Mouse (Mus musculus) CH12.LX (cell line): ENCODE measurements at regions not wholly inside any gene's neighbourhood (a gene's known extent, or its start where the extent isn't known, plus 50 kb on each side); places are given as distances from the start of the nearest gene placed in this dataset.

ENCODE experiments used
- DNase-seq: peaks from one replicate; pipeline ENCODE4 v3.0.0-alpha.2; 2013; ENCODE audit errors: extremely low read depth
- H3K27ac ChIP-seq: 2 replicates; pipeline ENCODE4 v1.5.1; 2012; ENCODE audit warnings: low read depth, mild to moderate bottlenecking, control low read depth, moderate library complexity; ENCODE audit not compliant: insufficient read depth
- H3K27me3 ChIP-seq: replicated peaks from 2 replicates; pipeline ENCODE3; 2012; ENCODE audit warnings: inconsistent platforms
- H3K36me3 ChIP-seq, 2 experiments: replicated peaks in 1 of 2; 2 replicates each; pipeline versions ENCODE3 to v1.6.1; 2012; ENCODE audit warnings: inconsistent platforms in 1 of 2, low read length in 1 of 2, mild to moderate bottlenecking in 1 of 2, mixed read lengths in 1 of 2, moderate library complexity in 1 of 2; ENCODE audit not compliant: control insufficient read depth in 1 of 2, insufficient read depth in 1 of 2
- H3K4me1 ChIP-seq, 2 experiments: 2 replicates each; pipeline ENCODE4 v1.6.1; 2012; ENCODE audit warnings: inconsistent platforms in 1 of 2, moderate library complexity in 1 of 2; ENCODE audit not compliant: insufficient read depth in 2 of 2, control insufficient read depth in 1 of 2
- H3K4me2 ChIP-seq: 2 replicates; pipeline ENCODE4 v1.6.1; 2012; ENCODE audit warnings: low read depth, mild to moderate bottlenecking, control low read depth; ENCODE audit not compliant: poor library complexity, insufficient read depth, severe bottlenecking
- H3K4me3 ChIP-seq, 3 experiments: fragments of 150-350 bp in 1 of 3; sonication (generic) in 1 of 3; replicated peaks in 1 of 3; 2 replicates each; pipeline versions ENCODE3 to v1.5.1; 2011 to 2012; ENCODE audit warnings: low read depth in 2 of 3, low read length in 2 of 3, mild to moderate bottlenecking in 2 of 3, moderate library complexity in 2 of 3, control low read depth in 1 of 3, improper control_type of control experiment in 1 of 3, inconsistent platforms in 1 of 3, mixed read lengths in 1 of 3; ENCODE audit not compliant: poor library complexity in 1 of 3
- H3K79me2 ChIP-seq: replicated peaks from 2 replicates; pipeline ENCODE4 v1.6.1; 2012; ENCODE audit warnings: mild to moderate bottlenecking, moderate library complexity; ENCODE audit not compliant: control insufficient read depth, poor library complexity, insufficient read depth, severe bottlenecking; ENCODE audit errors: extremely low read depth
- H3K9ac ChIP-seq: 2 replicates; pipeline ENCODE4 v1.6.1; 2012; ENCODE audit warnings: low read depth, mild to moderate bottlenecking, control low read depth, moderate library complexity; ENCODE audit not compliant: insufficient read depth
- H3K9me3 ChIP-seq: replicated peaks from 2 replicates; pipeline ENCODE3; 2012; ENCODE audit warnings: low read length, inconsistent platforms, mixed read lengths
- BHLHE40 ChIP-seq: IDR thresholded peaks from 2 replicates; pipeline ENCODE4 v1.6.1; 2011; ENCODE audit warnings: mild to moderate bottlenecking, low read depth, low read length, improper control_type of control experiment
- CHD1 ChIP-seq: IDR thresholded peaks from 2 replicates; pipeline ENCODE4 v1.6.1; 2012; ENCODE audit warnings: low read depth, low read length, improper control_type of control experiment, inconsistent platforms
- EP300 ChIP-seq: IDR thresholded peaks from 2 replicates; pipeline ENCODE4 v1.6.1; 2011; ENCODE audit warnings: low read length, improper control_type of control experiment
- GABPA ChIP-seq: IDR thresholded peaks from 2 replicates; pipeline ENCODE4 v1.6.1; 2012; ENCODE audit warnings: low read depth, low read length, improper control_type of control experiment, inconsistent platforms; ENCODE audit not compliant: insufficient replicate concordance
- IRF4 ChIP-seq: IDR thresholded peaks from 2 replicates; pipeline ENCODE4 v1.6.1; 2014; ENCODE audit warnings: low read depth, mild to moderate bottlenecking, inconsistent platforms, low read length, improper control_type of control experiment
- JUN ChIP-seq: IDR thresholded peaks from 2 replicates; pipeline ENCODE4 v1.6.1; 2011; ENCODE audit warnings: low read depth, mild to moderate bottlenecking, low read length, improper control_type of control experiment, moderate library complexity; ENCODE audit not compliant: insufficient read depth
- JUND ChIP-seq: conservative IDR thresholded peaks from 2 replicates; pipeline ENCODE4 v1.6.1; 2011; ENCODE audit warnings: low read depth, low read length, improper control_type of control experiment
- MAFK ChIP-seq: IDR thresholded peaks from 2 replicates; pipeline ENCODE4 v1.6.1; 2011; ENCODE audit warnings: low read length, improper control_type of control experiment; ENCODE audit not compliant: insufficient replicate concordance
- MAZ ChIP-seq: IDR thresholded peaks from 2 replicates; pipeline ENCODE4 v1.6.1; 2012; ENCODE audit warnings: low read depth, mild to moderate bottlenecking, inconsistent platforms, low read length, improper control_type of control experiment, moderate library complexity
- MYC ChIP-seq: IDR thresholded peaks from 2 replicates; pipeline ENCODE4 v1.6.1; 2011; ENCODE audit warnings: low read depth, mild to moderate bottlenecking, improper control_type of control experiment, low read length
- NELFE ChIP-seq: IDR thresholded peaks from 2 replicates; pipeline ENCODE4 v1.6.1; 2011; ENCODE audit warnings: low read depth, low read length, improper control_type of control experiment
- POLR2A ChIP-seq: IDR thresholded peaks from 2 replicates; pipeline ENCODE4 v1.6.1; 2011; ENCODE audit warnings: low read depth, mild to moderate bottlenecking, improper control_type of control experiment, low read length
- SMC3 ChIP-seq: IDR thresholded peaks from 2 replicates; pipeline ENCODE4 v1.6.1; 2011; ENCODE audit warnings: low read depth, low read length, improper control_type of control experiment
- USF2 ChIP-seq: conservative IDR thresholded peaks from 2 replicates; pipeline ENCODE4 v1.6.1; 2011; ENCODE audit warnings: low read depth, low read length, improper control_type of control experiment
- ZC3H11A ChIP-seq: IDR thresholded peaks from 2 replicates; pipeline ENCODE4 v1.6.1; 2012; ENCODE audit warnings: low read depth, mild to moderate bottlenecking, inconsistent platforms, low read length, improper control_type of control experiment
- ZKSCAN1 ChIP-seq: IDR thresholded peaks from 2 replicates; pipeline ENCODE4 v1.6.1; 2012; ENCODE audit warnings: low read depth, inconsistent platforms, low read length, improper control_type of control experiment, borderline replicate concordance
- ZNF384 ChIP-seq: IDR thresholded peaks from 2 replicates; pipeline ENCODE4 v1.6.1; 2012; ENCODE audit warnings: low read depth, low read length, improper control_type of control experiment, inconsistent platforms
- dilution Hi-C: fragments of 300-500 bp; cut with MboI; formaldehyde crosslinking; loops from 2 replicates; pipeline ENCODE4 v1.14.3; 2020; ENCODE audit warnings: low sequenced_read_pairs; ENCODE audit not compliant: extremely low pct_unique_long_range_greater_than_20kb, extremely low pct_ligation_motif_present
- in situ Hi-C: fragments of 300-500 bp; cut with MboI; formaldehyde crosslinking; loops from 3 replicates; pipeline ENCODE4 v1.14.3; 2019; ENCODE audit warnings: low sequenced_read_pairs, low pct_ligation_motif_present, low pct_unique_long_range_greater_than_20kb, mixed read lengths

GRCm38 (mm10) chr6:31292081-31292480, 106.5 kb upstream of the Mkln1 start:
- in situ Hi-C loops = no loop called here
- DNase-seq = no peak

DNA sequence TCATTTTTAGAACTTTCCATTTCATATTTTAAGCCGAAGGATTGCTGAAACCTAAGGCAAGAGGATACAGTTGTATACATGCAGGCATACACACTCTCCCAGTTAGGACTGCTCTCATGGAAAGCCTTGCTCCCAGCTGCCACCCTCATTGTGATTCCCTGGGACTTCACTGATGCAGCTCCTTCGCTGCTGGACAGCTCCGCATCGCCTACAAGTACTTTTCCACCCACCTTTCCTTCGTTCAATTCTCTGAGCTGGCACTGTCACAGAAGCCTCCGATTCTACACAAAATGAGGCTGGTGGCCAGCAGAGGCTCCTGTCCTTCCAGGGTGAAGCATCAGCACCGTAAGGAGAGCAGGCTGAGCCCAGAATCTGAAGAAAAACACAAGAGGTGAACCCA, 105.5 kb upstream of the Mkln1 start:
- Histone ChIP-seq H3K4me1 (peaks cover 8 to 46% of the 10 kb centered on the region in 2 experiments), H3K9me3 (no peaks in the 10 kb centered on the region)
- dilution Hi-C loops = no loop called here

More at GRCm38 (mm10) chr6:31292081-31292480, 106.5 kb upstream of the Mkln1 start:
- TF ChIP-seq USF2 (no peak), MAFK (no peak), GABPA (no peak), JUN (no peak), MYC (no peak), EP300 (no peak), IRF4 (no peak), ZKSCAN1 (no peak), CHD1 (no peak), POLR2A (no peak), ZC3H11A (no peak), NELFE (no peak), ZNF384 (no peak), SMC3 (no peak), MAZ (no peak), BHLHE40 (no peak)
- TF ChIP-seq, all 38 proteins: peak for 0
- no peak overlapping the region for H3K9ac ChIP-seq
- no peak overlapping the region for H3K4me3 ChIP-seq
- no peak overlapping the region for H3K27ac ChIP-seq
- H3K27me3 ChIP-seq = no peaks in the 10 kb centered on the region
- H3K4me1 ChIP-seq = peaks cover 12 to 50% of the 10 kb centered on the region in 2 experiments
- H3K79me2 ChIP-seq = no peaks in the 10 kb centered on the region
- dilution Hi-C loops = no loop called here
- no peak overlapping the region for H3K4me2 ChIP-seq
- H3K36me3 ChIP-seq = peaks cover 0 to 11% of the 10 kb centered on the region in 2 experiments
- no peaks in the 10 kb centered on the region for H3K9me3 ChIP-seq

More for the DNA sequence above, 105.5 kb upstream of the Mkln1 start:
- TF ChIP-seq POLR2A = no peak
- no peak for TF ChIP-seq JUND
- TF ChIP-seq BHLHE40 = no peak
- TF ChIP-seq, all 38 proteins: peak for 0
- H3K27me3 ChIP-seq = no peaks in the 10 kb centered on the region
- DNase-seq = no peak
- no peak overlapping the region for H3K9ac ChIP-seq
- H3K36me3 ChIP-seq = peaks cover 0 to 11% of the 10 kb centered on the region in 2 experiments
- no peak overlapping the region for H3K4me3 ChIP-seq
- no peak overlapping the region for H3K27ac ChIP-seq
- H3K79me2 ChIP-seq = no peaks in the 10 kb centered on the region
- no peak overlapping the region for H3K4me2 ChIP-seq
- in situ Hi-C loops = no loop called here
